Mouse (Mus musculus) kidney, adult 10 weeks (tissue): ENCODE measurements around the gene Pus3. TPM values are rescaled to one million over a fixed set of nuclear protein-coding genes. Genes with fewer than 3 reads are reported as not detected.

ENCODE experiments used
- polyA plus RNA-seq: library from polyadenylated mRNA; stranded (reverse); fragments of 350-450 nt; fragmentation: Illumina TruSeq; extraction: RNeasy Lipid Tissue Mini Kit (QIAGEN cat#74804); gene quantifications from one replicate; pipeline ENCODE4 v1.2.3, GENCODE M21; 2014; ENCODE audit warnings: low read depth, low replicate concordance

The Pus3 gene
- 30.7 TPM for polyA plus RNA-seq

DNA sequence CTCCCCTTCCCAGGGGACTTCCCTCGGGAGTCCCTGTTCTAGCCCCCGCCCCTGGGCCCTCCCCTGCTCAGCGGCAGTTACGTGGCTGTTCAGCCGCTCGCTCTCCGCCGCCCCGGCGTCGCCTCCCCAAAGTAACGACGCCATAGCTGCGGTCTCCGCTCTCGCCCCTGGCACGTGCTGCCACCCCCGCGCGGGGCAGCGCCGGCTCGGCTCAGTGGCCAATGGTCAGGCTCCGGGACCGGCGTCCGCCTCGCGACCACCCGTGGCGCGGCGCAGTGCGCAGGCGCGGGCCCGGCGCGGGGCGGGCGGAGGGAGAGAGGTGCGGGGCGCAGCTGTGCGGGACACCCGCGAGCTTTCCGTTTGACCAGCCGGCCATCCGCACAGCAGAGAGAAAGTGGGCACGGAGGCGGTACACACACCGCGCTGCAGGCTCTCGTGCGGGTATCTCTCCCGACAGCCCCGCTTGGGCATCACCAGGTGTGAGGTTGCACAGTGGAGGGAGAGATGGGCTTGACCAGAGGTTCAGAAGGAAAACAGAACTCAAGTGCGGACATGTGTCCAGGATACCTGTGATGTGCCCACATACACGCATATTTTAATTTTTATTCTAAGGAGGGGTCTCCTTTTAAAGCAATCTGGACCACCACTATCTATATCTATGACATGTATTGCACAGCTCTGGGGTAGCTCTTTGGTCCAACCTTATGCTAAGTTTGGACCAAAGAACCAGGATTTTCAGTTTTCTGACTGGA, at the start of gene Pus3, which contains the start of gene Ddx25:
Gene Pus3 (plus strand): TSS at position 339 of the 752 bp plus-strand sequence.
Gene Ddx25 (minus strand): TSS at position 272 of the 752 bp plus-strand sequence.

DNA sequence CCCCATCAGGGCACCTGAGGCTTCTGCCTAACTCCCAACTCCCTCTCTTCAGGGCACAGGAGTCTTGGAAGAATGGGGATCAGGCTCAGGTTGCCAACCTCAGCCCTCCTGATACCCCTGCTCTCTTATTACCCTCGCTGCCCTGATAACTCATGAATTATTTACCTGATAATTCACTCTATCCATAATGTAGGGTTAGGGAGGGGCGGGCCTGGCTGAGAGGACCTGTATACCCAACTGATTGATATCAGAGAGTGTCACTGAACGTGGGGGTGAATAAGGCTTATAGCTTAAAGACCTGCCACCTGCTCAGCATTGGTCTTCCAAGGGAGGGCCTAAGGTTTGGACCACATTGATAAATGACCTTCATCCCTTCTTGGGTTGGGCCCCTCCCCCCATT, 40.2 kb upstream of the Pus3 start, which contains the start of gene Gm1113:
Gene Gm1113 (minus strand): TSS at position 101 of the 400 bp plus-strand sequence.

DNA sequence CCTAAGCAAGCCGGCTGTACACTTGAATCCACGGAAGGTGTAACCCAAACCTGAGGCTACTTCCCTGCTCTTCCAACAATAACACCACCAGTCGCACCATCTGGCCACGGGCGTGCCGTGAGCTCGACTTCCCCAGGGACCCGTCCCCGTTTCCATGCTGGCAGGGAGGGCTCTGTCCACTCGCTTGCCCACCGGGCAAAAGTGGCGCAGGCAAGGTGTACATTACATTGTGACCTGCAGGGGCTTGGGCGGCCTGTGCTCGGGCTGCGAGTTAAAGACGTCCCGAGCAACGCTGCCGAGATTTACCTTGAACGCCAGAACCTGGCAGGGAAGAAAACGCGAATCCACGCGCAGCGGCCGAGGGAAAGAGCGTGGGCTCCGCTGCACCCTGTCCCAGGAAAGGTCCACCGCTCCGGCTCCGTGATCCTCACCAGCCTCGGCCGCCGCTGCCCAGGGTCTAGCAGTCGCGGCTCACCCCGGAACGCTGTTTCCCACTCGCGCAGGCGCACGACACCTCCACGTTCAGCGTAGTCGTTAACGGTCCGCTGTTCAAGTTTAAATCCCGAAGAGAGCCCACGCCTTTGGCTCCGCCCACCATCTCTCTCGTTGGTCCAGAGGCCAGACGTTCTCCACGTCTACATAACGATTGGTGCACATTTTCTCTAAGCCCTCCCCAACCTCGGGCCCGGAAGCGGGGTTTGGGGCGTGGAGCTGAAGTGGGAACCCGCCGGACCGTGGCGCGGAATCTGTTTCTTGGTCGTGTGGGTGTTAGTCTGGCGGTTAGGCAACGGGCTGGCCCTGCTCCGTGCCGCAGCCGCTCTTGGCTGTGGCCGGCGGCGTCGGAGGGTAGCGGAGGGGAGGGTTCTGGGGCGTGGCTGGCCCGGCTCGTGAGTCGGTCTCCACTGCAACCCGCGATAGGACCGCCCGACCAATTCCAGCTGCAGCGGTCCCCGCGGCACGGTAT, 11.5 kb downstream of the Pus3 start, which contains the start of the genes Pate2 and Hyls1:
Gene Pate2 (plus strand): TSS at position 714 of the 964 bp plus-strand sequence.
Gene Hyls1 (minus strand): TSS at position 828 of the 964 bp plus-strand sequence.

DNA sequence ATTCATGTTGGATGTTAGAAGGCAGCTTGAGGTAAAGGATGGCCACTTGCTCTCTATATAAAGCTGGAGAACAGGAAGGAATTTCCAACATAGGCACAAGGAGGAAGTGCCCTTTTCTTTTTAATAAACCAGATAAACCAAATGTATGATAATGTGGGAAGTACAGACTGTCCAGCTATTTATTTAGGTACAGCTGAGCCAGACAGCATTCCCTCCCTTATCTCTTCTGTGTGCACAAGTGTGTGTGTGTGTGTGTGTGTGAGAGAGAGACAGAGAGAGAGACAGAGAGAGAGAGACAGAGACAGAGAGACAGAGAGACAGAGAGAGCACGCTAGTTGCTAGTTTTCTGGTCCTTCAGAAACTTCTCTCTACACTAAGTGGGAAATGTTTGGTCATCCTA, 53.4 kb downstream of the Pus3 start, which contains the start of gene Pate4:
Gene Pate4 (minus strand): TSS at position 101 of the 400 bp plus-strand sequence.

Other genes starting within 250 kb of the Pus3 start
- gene Cdon, start 137.5 kb upstream of the Pus3 start, polyA plus RNA-seq = 5.1 TPM
- gene Gm1113, start 40.3 kb upstream of the Pus3 start, polyA plus RNA-seq = not detected
- gene Ddx25, start 67 bp upstream of the Pus3 start, polyA plus RNA-seq = not detected
- not detected for gene Pate2, start 11.7 kb downstream of the Pus3 start, polyA plus RNA-seq
- gene Hyls1, start 11.8 kb downstream of the Pus3 start, polyA plus RNA-seq = 3.8 TPM
- not detected for gene Pate4, start 53.3 kb downstream of the Pus3 start, polyA plus RNA-seq
- not detected for gene Pate3, start 89.6 kb downstream of the Pus3 start, polyA plus RNA-seq
- gene Pate1, start 128.8 kb downstream of the Pus3 start, polyA plus RNA-seq = not detected
- gene Gm17677, start 182.5 kb downstream of the Pus3 start, polyA plus RNA-seq = not detected
- not detected for gene Gm17727, start 219.5 kb downstream of the Pus3 start, polyA plus RNA-seq
- gene Gm27235, start 231.5 kb downstream of the Pus3 start, polyA plus RNA-seq = not detected
- not detected for gene D730048I06Rik, start 231.5 kb downstream of the Pus3 start, polyA plus RNA-seq